Mouse (Mus musculus) brain, embryonic 14.5 days (tissue): ENCODE results near the gene Rxfp2.

Experiments
- CTCF ChIP-seq: fragments of 200-500 bp; IDR thresholded peaks from 2 replicates; pipeline ENCODE4 v1.5.1; 2012; ENCODE audit warnings: inconsistent platforms, mild to moderate bottlenecking, moderate library complexity, borderline replicate concordance; ENCODE audit not compliant: insufficient read depth, insufficient read length; ENCODE audit errors: extremely low read depth
- POLR2A ChIP-seq: fragments of 200-500 bp; IDR thresholded peaks from 2 replicates; pipeline ENCODE4 v1.6.1; 2012; ENCODE audit warnings: mild to moderate bottlenecking, inconsistent platforms, borderline replicate concordance; ENCODE audit not compliant: poor library complexity, insufficient read depth, insufficient read length, severe bottlenecking; ENCODE audit errors: extremely low read depth

GRCm38 (mm10) chr5:150098754-150099153, 80.3 kb downstream of the Rxfp2 start:
- TF ChIP-seq CTCF (no peak), POLR2A (no peak)
